Mouse (Mus musculus) kidney, postnatal 25 days (tissue): ENCODE data around the gene Selenom.

Experiments
- DNase-seq, 2 experiments: peaks; one replicate each; pipeline ENCODE4 v3.0.0; 2021; ENCODE audit warnings: mixed read lengths in 2 of 2

The Selenom gene

DNA sequence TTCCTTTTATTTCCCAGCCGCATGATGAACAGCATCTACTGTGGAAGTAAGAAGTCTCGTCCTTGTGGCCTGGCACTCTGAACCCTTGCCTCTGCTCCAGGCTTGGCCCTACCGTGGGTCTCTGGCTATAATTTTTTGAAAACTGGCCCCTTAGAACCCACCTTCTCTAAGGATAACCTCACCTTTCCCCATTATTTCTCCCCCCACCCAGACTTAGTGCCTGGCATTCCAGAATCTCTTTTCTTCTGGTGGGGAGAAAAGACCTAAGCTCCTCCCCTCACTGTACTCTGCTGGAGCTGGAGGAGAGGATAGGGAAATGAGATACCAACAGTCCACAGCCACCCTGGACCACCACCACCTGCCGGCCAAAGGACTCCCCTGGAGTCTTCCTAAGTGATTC is 732 bp downstream of the Selenom start:
- peak in 1 of 2 experiments; percentile 37 for DNase-seq

DNA sequence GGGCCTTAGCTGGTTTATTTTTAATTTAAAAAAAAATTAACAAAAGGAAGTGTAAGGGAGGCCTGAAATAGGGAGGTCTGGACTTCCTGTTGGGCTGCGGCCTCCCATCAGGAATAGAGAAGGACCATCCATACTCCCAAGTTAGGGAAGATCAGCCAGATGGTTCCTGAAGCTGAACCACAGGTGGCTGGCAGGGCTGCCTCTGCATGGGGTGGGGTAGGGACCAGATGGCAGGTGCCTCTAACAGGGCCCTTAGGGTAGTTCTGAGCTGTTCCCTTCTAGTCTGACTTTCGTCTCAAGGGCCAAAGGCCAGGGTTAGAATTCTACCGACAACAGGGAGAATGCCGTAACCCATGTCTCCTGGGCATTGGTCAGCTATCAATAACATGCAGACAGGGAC is 1.2 kb downstream of the Selenom start:
- peak in 1 of 2 experiments; percentile 45 for DNase-seq

DNA sequence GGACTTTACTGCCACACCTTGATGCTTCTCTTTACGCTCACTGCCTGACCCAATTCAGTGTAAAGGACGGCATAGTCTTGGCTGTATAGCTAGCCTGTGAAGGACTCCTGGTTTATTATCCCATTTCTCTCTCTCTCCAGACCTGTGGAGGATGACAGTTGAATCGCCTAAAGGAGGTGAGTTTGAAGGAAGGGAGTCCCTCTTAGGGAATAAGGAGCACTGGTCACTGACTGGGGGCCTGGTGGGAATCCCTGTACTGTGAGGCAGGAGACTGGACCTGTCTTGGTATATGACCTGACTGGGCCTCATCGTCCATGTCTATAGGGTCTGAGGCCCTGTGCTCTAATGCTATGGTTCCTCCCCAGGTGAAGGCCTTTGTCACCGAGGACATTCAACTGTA is 1.6 kb downstream of the Selenom start:
- DNase-seq: peak in 1 of 2 experiments; percentile 39

DNA sequence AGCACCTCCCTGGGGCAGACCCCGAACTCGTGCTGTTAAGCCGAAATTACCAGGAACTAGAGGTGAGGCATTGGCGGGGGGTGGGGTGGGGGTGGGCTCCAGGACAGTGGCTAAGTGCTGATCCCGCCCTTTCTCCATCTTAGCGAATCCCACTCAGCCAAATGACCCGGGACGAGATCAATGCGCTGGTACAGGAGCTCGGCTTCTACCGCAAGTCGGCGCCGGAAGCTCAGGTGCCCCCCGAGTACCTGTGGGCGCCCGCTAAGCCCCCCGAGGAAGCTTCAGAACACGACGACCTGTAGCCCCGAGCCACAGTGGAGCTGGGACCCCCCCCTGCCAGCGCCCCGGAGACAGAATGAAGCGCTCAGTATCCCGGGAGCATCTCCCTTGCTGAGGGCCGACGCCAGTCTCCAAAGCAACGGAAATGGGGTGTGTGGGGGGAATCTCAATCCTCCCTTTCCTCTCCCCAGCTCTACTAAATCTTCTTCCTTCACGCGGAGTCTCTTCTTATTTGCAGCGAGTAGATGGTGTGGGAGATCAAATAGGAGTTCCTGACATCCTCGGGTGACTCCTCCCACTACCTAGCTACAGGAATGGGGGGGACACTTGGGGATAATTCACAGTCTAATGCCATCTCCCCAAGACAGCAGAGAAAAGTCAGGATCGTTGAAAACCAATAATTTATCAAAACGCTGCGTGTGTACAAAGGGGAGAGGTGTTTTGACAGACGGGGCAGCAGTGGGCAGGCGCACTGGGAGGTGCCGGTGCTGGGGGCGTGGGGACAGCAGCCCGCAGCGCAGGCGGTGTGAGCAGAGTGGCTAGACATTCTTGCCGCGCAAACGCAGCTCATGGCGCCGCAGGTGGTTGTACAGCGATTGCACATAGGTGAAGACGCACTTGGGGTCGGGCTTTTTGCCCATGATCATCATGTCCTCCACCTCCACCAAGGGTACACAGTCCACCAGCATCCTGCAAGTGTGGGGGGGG is 2.7 kb downstream of the Selenom start:
- DNase-seq: peak; percentile 67 to 76

DNA sequence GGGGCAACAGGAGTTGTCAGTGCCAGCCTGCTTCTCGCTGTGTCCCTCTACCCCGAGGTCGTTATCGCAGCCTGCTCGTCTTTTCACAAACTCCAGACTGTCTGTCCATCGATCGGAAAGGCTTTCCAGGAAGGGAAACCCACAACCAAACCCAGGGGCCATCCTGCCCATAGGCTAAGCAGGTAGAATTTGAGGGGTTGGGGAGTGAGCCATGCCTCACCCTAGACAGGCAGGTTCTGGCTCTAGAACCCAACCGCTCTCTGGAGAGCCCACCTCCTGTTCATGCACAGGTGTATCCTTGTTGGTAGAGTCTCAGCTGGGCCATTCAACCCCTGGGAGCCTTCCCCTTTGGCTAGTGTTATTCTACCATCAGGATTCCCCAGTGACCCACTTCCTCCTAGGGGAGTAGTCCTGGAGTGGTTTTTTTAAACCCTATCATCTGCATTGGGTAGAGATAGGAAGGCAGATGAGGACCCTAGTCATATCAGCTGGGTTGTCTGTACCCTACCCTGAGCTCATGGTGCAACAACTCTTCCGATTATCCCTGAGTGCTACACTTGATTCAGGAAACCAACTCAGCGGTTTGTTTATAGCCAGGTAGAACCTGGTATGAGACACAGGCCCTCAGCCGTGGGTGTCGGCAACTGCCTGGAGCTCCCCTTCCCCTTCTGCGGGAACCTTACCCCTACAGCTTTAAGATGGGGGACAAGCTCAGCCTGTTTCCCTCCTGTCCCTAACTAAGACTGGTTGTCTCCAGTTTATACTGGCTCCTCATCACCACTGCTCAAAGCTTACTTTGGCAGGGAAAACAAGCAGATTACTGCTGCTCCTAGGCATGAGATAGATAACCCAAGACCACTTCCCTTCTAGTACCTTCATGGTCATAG is 3.6 kb downstream of the Selenom start:
- DNase-seq: peak in 1 of 2 experiments; percentile 41

DNA sequence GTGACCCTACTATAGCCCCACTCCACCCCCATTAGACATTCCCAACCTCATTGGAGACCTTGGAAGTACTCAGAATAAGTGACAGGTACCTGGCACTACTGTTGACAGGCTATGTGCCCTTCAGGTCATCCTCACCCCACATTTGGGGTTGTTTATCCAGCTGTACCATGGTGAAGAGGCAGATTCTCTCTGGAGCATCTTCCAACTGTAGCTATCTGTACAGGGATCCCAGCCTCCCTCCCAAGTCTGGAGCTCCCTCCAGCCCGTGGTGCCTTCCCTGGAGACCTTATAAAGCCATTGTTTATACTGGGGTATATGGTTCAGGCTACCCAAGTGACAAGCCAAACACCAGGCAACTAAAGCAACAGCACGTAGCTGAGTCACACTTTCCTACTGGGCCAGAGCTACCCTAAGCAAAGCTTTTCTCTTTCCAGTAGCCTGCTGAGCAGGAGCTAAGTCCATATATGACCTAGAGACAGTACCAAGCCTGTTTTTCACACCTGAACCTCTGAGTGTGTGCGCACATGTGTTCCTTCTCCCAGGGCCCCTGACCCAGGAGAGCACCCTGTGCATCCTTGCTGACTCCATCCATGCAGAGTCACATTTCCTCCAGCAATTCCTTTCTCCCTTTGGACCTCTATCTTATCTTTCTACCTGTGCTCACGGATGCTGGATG is 4.7 kb downstream of the Selenom start:
- no peak for DNase-seq

DNA sequence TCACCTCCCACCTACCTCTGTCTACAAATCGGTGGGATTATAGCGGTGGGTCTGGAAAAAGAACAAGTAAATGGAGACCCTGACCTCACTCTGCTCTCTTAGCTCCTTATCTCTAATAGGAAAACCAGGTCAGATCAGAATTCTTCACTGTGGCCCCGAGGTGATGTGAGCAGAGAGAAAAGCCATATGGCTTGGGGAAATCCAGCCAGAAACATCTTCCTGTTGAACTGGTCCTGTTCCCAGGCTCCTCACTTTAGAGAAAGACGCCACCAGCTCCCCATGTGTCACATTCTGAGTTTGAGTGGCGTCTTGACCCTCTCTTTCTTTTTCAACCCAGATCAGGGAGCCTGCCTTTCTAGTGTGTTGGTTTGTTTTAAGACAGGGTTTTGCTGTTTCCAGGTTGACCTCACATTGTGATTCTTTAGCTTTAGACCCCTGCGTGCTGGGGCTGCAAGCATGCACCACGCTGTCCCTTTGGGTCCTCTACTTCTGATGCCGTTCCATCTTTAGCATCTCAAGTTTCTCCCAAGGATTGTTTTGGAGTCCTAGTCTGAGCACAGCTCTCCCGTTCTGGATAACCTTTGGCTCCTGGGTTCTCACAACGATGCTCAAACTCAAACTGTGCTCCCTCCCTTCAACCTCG is 5.4 kb downstream of the Selenom start:
- no peak for DNase-seq

DNA sequence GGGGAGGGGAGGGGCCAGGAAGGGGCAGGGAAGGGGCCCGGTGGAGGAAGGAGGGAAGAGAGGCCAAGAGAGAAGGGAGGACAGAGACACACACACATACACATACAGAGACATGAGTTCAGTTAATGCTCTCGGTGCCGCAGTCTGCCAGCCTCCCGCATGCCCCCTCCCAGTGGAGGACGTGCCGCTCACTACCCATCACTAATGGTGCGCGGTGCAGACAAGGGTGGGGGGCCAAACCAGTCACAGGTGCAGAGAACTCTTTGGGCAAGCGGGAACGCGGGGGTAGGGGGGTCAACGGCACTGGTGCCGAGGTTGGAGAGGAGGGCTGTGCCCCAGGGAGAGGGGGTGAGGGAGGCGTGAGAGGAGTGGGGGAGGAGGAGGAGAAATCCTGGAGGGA is 6.4 kb downstream of the Selenom start:
- DNase-seq: peak in 1 of 2 experiments; percentile 45

DNA sequence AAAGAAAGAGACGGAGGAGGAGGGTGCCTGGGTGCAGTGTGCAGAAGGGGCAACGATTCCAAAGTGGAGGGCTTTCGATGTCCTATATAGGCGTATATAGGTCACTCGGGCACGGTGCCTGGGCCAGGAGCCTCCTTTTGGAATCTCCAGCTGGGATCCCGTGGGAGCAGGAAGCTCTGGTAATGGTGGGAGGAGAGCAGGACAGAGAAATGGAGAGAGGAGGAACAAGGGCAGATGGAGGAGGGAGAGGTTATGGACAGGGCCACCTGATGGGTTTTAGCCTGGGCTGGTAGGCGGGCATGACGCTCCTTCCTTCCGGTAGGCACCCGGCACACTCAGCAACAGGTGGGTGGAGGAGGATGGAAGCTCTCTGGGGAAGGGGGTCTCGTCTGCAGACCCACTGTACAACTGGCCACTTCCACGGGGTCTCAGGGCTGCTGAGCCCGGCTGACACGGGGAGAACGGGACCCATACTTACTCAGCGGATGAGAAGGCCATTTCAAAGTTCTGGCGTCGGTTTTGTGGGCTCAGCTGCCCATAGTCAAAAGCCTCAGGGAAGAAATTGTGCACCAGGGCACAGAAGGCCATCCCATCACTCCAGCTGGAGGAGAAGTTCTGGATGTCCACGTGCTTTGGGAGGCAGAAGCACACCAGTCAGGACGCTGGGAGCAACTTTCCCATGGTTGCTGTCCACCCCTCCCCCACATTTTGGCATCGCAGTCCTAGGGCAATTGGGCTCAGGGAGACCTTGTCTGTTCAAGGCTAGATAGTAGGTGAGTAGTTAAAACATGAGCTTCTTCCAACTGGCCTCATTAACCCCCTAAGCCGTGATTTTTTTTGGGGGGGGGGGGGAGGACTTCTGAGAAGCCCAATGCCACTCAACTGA is 7.1 kb downstream of the Selenom start:
- peak in 1 of 2 experiments; percentile 37 for DNase-seq

DNA sequence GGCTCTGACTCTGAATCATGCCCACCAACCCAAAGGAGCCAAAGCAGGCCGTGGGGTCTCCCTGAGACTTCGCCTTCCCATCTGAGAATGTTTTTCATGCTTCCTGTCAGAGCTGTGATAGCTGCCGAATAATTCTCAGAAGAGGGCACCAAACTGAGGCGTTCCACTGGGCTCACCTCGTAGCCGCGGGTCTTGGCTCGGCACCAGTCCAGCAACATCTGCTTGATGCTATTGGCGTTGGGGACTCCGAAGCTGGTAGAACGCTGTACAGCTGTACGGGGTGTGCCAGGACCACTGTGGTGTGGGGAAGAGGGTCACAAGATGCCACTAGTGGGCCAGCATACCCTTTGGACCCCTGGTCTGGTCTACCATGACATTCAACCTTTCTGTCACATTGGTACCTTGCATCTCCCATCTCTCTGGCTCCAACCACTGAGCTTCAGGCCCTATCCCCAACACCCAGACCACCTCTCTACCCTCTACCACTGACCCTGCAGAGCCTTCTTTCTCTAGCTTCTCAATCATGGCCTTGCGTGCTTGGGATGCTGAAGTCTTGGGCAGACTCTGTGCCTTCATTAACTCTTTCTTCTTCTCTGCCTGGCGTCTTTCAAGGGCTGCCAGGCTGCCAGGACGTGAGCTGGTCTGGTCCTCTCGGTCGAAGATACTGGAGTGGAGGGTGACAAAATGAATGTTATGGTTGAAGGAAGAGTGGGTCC is 8.0 kb downstream of the Selenom start:
- DNase-seq: peak in 1 of 2 experiments; percentile 37

DNA sequence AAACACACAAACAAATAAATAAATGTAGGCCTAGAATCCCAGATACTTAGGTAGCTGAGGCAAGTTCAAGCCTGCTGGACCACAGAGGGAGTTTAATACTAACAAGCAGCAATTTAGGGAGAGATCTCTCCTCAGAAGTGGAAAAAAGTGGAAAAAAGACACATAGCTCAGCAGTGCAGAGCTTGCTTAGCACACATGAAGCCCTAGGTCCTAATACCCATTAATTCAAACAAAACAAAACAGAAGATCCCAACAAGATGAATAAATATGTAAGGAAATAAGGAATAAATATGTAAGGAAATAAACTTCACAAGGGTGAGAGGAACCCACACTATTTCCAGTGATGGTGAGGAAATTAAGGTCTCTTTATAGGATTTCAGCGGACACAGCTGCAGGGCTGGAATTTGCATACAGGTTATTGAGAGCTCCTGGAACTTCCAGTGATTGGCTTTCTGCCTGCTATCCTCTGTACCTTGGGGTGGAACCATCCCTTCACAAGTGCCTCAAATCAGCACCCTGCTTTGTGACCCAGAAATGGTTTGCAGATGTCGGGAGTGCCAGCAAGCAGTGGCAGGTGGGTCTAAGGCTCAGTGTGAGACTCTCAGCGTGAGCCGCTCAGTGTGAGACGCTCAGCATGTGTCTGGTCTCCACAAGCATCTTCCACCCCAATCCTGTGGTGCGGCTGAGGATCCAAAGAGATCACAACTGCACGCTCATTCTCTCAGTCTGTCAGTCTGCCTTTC is 9.5 kb downstream of the Selenom start:
- DNase-seq: peak in 1 of 2 experiments; percentile 32

DNA sequence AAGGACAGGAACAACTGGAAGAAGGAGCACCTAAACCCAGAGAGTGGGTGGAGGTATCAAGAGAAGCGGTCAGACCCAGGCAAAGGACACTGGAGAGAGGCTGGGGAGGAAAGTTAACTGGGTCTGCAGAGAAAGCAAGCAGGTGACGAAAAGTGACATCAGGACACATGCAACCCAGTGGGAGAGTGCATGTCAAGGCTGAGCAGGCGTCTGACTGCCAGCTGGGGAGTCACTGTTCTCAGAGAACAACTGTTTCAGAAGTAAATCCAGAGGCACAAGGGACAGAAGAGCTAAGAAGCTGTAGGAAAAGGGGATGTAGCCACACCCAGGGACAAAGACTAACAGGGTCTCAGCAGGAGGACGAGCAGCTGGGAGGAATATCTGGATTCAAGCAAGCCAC is 11.1 kb downstream of the Selenom start:
- DNase-seq: no peak

DNA sequence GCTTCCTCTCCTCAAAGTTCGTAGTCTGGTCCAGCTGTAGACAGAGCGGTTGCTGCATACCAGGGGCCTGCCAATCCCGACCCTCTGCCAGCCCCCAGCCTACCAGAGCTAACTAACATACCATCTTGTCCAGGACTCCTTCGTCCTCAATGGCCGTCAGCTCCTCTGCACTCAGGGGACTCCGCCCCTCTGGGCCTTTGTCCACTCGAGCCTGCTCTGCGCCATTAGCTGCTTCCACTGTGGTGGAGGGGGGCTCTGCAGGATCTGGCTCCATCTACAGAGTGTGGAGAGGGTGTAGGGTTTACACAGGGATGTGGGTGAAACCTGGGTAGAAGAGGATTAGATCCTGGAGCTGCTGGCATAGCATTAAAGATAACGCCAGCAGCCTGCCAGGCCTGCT is 11.7 kb downstream of the Selenom start:
- peak in 1 of 2 experiments; percentile 34 for DNase-seq

DNA sequence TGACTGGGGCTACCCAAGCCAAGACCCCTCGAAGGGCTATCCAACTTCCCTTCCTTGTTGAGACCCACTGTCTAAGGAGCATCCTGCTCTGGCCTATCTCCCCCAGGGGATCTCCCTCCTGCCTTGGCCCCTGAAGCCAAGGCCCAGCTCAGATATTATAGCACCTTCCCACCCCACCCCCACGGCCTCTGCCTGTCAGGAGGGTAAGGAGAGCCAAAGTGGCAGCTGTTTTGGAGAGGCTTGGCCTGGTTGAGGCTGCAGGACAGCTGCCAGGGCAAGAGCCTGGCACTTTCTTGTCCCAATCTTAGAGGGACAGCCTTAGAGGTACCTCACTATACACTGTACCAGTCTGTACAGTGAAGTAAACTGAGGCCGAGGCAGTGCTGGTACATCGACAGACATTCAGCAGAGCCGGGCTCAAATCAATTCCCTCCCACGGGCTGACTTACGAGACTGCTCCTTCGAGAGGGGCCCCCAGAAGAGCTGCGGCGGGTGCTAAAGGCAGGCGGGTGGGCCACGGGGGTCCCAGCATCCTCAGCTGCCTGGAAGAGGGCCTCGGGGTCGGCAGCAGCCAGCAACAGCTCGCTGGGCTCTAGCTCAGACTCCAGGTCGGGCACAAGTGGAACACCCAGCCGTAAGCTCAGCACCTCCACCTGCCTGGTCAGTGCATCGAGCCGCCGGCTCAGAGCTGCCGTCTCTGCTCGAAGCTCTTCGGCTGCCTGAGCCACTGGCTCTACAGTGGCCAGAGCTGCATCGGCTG is 12.7 kb downstream of the Selenom start:
- DNase-seq: peak in 1 of 2 experiments; percentile 30

DNA sequence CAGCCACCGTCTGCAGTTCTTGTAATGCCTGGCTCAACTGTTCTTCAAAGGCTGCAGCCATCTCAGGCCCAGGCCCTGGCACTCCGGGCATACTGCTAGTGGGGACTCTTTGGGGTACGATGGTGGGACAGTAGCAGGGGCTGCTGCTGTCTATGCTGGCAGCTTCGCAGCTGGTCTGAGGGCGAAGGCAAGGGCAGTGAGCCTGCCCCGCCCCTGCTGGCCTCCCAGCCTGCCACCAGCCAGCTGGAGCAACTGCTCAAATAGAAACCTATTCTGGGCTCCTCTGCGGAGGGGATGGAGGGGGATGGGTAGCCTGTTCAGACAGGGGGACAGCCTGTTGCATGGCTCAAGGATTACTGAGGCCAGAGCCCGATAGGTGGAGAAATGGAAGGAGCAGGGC is 13.3 kb downstream of the Selenom start:
- DNase-seq: peak in 1 of 2 experiments; percentile 41

DNA sequence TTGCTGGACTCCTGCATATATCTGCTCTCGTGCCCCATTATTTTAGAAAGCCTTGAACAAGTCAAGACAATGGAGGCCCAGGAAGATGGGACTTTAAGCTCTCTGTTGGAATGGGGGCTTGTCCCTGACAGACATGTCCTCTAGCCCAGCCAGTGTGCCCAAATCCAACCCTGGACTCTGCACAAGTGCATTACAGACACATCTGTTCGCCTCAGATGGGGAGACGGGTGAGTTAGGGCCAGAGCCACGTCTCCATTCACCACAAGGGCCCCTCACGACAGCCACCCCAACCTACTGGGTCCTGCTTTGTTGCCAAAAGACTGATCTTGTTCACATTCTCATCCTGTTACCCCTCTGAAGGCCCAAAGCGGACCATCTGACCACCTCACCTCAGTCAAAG is 13.7 kb downstream of the Selenom start:
- peak in 1 of 2 experiments; percentile 1 for DNase-seq

DNA sequence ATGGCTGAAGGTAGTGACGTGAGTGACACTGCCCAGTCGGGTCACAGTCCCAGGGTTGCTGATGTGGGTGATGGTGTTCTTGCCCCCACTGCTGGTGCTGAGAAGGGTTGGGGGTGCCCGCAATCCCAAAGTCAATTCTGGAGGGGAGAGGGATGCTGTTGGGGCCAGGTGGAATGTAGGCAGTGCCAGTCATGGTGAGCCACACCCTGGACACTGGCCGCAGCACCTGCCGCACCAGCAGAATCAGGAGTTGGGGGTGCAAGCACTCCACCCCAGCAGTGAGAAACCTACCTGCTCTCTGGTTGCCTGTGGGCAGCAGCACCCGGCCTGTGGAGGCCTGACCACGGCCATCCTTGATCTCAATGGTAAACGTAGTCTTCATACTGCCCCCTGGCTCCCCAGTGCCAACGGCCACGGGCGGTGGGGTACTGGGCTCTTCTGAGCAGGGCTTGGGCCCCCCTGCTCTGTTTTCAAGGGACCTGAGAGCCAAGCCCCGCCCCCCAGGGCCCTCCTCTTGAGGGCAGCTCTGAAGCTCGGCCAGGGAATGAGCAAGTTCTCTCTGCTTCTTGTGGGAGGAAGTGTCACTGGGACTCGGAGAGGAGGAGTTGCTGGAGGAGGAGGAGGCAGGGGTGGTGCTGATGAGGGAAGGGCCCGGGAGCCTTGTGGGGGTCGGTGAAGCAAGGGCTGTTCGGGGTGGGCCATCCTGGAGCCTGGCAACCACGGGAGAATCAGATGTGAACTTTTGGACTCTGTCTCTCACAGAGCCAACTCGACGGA is 15.2 kb downstream of the Selenom start:
- DNase-seq: peak; percentile 28 to 76

DNA sequence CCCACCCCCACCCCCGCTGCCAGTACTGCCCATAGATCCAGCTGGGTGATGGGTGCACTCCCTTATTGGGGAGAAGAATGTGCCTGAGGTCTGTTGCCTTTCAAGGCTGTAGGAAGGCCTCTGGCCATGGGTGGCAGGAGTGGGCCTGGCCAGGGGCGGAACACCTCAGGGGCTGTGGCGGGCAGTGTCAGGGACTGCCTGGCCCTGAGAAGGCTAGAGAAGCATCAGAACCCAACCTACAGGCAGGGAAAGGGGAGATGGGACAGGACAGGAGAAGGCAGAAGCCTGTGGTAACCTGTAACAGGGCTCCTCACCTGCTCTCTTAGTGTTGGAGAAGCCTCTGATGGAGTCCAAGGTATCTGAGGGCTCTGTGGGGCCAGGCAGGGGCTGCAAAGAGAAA is 16.2 kb downstream of the Selenom start:
- peak in 1 of 2 experiments; percentile 2 for DNase-seq
